Mouse (Mus musculus) olfactory bulb, adult 2 months (tissue): ENCODE measurements at regions not wholly inside any gene's neighbourhood (a gene's known extent, or its start where the extent isn't known, plus 50 kb on each side); places are given as distances from the start of the nearest gene placed in this dataset.

Experiments
- CTCF ChIP-seq: fragments of 200-500 bp; IDR thresholded peaks from 2 replicates; pipeline ENCODE4 v1.5.1; 2012; ENCODE audit warnings: low read depth, mild to moderate bottlenecking, low read length, moderate library complexity; ENCODE audit not compliant: insufficient read depth
- POLR2A ChIP-seq: fragments of 200-500 bp; IDR thresholded peaks from 2 replicates; pipeline ENCODE4 v1.6.1; 2012; ENCODE audit warnings: mild to moderate bottlenecking, low read depth, low read length, moderate library complexity; ENCODE audit not compliant: insufficient read depth

DNA sequence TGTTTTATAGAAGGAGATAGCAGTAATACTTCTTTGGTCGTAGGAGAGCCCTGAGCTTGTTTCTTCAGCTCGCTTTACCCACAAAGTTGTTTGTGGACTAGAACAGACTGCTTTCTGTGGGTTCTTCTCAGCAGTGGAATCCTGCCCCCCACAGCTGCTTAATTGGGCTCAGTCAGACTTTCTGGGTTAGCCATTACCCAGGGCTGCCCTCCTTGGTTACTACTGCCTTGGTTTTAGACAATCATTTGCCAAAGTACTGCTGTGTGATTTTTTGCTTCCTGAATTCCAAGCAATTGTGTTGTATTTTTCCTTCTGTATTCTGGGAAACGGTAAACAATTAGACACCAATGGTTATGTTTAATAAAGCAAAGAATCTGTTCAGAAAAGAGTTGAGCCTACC lies 321.8 kb upstream of the Rnaseh2b start:
- no peak for TF ChIP-seq POLR2A
- TF ChIP-seq CTCF, result no peak
